Mouse (Mus musculus) ES-CJ7 (cell line): ENCODE results near the gene Polr2i.
"Not testable (repeated sequence)": the region's sequence is repeated elsewhere in the genome, so short reads cannot be mapped to it uniquely, and the experiment has no call there.

ENCODE experiments used
- DNase-seq: peaks from one replicate; pipeline ENCODE4 v3.0.0; 2011; ENCODE audit warnings: low read depth, low spot score

Polr2i gene

GRCm38 (mm10) chr7:30231669-30232454, at the start of gene Polr2i, which contains the start of gene Tbcb:
Gene Polr2i (plus strand): TSS chr7:30231948.
Gene Tbcb (minus strand): TSS chr7:30232272.
- peak; percentile 99 for DNase-seq

- not testable (repeated sequence) for DNase-seq
Measured at GRCm38 (mm10) chr7:30183189-30183588, 48.6 kb upstream of the Polr2i start.

- DNase-seq: peak; percentile 97
Measured at GRCm38 (mm10) chr7:30183879-30184289, 47.9 kb upstream of the Polr2i start, which contains the start of gene Cox7a1. Gene Cox7a1 (plus strand): TSS chr7:30184144.

- DNase-seq: no peak
Measured at GRCm38 (mm10) chr7:30184641-30185348, 47.0 kb upstream of the Polr2i start.

GRCm38 (mm10) chr7:30188344-30189115, 43.2 kb upstream of the Polr2i start:
- DNase-seq: peak; percentile 75

GRCm38 (mm10) chr7:30189116-30189491, 42.6 kb upstream of the Polr2i start:
- peak; percentile 91 for DNase-seq

- DNase-seq: no peak
Measured at GRCm38 (mm10) chr7:30192088-30192487, 39.7 kb upstream of the Polr2i start.

GRCm38 (mm10) chr7:30193013-30193412, 38.7 kb upstream of the Polr2i start:
- DNase-seq: peak; percentile 97

GRCm38 (mm10) chr7:30193581-30194100, 38.1 kb upstream of the Polr2i start:
- peak; percentile 91 for DNase-seq

GRCm38 (mm10) chr7:30194101-30194831, 37.5 kb upstream of the Polr2i start:
- DNase-seq: no peak

- DNase-seq: peak; percentile 96
Measured at GRCm38 (mm10) chr7:30194884-30195283, 36.9 kb upstream of the Polr2i start.

GRCm38 (mm10) chr7:30195461-30195860, 36.3 kb upstream of the Polr2i start:
- DNase-seq: no peak

GRCm38 (mm10) chr7:30196171-30196570, 35.6 kb upstream of the Polr2i start:
- DNase-seq: peak; percentile 85

GRCm38 (mm10) chr7:30197592-30198129, 34.1 kb upstream of the Polr2i start:
- DNase-seq: peak; percentile 96

- peak; percentile 97 for DNase-seq
Measured at GRCm38 (mm10) chr7:30198481-30198971, 33.2 kb upstream of the Polr2i start, which contains the start of gene Capns1. Gene Capns1 (minus strand): TSS chr7:30198811.

GRCm38 (mm10) chr7:30199498-30200139, 32.1 kb upstream of the Polr2i start:
- peak; percentile 78 for DNase-seq

- DNase-seq: no peak
Measured at GRCm38 (mm10) chr7:30200200-30200599, 31.5 kb upstream of the Polr2i start.

GRCm38 (mm10) chr7:30200661-30201060, 31.1 kb upstream of the Polr2i start:
- not testable (repeated sequence) for DNase-seq

GRCm38 (mm10) chr7:30202895-30203690, 28.7 kb upstream of the Polr2i start:
- DNase-seq: peak; percentile 8
